Mouse (Mus musculus) lung, postnatal 25 days (tissue): ENCODE results near the gene Tmem140.

Experiments
- DNase-seq: peaks from one replicate; pipeline ENCODE4 v3.0.0; 2022; ENCODE audit warnings: low spot score

The Tmem140 gene

DNA sequence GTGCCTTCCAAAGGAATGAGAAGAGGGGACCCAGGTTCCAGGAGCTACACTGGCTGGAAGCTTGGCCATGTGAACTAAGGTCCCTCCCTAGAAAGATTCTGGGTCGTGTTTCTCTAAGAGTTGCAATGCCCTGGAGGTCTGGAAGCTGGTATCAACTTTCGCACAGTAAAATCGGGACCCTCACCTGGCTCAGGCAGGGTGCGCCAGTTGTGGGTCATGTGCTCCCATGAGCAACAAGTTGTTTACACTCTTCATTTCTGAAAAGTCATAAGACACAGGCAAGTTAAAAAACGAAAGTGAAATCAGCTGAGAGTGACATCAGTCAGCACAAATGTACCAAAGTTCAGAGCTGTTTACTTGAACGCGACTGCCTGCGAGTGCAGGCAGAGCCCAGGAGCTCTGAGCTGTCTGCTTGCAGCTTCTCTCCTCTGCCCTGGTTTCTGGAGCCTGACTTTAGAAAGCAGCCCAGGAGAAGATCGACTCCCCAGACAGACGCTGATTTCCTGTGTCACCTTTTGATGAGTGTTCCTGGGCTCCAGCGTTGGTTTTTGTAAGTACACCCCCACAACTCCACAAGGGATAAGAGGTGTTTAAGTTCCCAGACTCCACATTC is at the start of gene Tmem140:
Gene Tmem140 (plus strand): TSS at position 356 of the 613 bp plus-strand sequence.
- peak; percentile 87 for DNase-seq

DNA sequence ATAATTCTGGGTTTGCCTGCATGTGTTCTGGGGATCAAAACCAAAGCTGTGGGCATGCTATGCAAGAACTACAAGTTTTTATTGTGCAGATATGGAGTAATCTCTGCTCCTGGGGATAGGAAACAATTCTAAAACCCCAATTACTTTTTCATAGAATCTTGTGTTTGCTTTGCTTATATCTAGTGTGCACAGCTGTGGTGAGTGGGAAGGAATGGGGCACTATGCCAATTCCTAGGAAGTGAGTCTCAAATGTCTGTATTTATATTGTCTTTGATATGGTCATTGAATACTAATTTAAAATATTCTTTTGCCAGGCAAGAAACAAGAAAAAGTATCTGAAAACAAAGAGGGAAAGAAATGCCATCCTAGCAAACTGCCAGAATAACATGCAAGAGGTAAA is 38.5 kb upstream of the Tmem140 start:
- DNase-seq, result no peak

GRCm38 (mm10) chr6:34832352-34832751 is 30.6 kb upstream of the Tmem140 start:
- no peak for DNase-seq

- DNase-seq, result no peak
Observed at GRCm38 (mm10) chr6:34861546-34862053, 1.3 kb upstream of the Tmem140 start.

GRCm38 (mm10) chr6:34862381-34862780 is 565 bp upstream of the Tmem140 start:
- peak; percentile 61 for DNase-seq

- DNase-seq, result no peak
Observed at GRCm38 (mm10) chr6:34863786-34864514, 1.0 kb downstream of the Tmem140 start.

DNA sequence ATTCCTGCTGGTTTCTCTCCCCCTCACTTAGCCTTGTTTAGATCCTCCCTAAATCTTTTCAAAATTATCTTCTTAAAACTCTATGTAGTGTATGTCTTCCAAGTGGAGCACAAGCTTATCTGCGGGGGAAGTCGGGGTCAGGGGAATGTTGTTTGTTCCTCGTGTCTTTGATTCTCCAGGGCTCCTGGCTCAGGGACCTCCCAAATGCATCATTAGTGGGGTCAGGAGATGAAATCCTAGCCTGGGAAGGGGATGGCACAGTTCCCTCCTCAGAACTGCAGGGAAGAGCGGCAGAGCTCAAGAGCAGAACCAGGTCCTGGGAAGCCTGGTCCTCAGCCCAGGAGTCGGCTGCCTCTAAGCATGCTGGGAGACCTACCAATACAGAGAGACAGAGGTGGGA is 2.3 kb downstream of the Tmem140 start:
- no peak for DNase-seq

DNA sequence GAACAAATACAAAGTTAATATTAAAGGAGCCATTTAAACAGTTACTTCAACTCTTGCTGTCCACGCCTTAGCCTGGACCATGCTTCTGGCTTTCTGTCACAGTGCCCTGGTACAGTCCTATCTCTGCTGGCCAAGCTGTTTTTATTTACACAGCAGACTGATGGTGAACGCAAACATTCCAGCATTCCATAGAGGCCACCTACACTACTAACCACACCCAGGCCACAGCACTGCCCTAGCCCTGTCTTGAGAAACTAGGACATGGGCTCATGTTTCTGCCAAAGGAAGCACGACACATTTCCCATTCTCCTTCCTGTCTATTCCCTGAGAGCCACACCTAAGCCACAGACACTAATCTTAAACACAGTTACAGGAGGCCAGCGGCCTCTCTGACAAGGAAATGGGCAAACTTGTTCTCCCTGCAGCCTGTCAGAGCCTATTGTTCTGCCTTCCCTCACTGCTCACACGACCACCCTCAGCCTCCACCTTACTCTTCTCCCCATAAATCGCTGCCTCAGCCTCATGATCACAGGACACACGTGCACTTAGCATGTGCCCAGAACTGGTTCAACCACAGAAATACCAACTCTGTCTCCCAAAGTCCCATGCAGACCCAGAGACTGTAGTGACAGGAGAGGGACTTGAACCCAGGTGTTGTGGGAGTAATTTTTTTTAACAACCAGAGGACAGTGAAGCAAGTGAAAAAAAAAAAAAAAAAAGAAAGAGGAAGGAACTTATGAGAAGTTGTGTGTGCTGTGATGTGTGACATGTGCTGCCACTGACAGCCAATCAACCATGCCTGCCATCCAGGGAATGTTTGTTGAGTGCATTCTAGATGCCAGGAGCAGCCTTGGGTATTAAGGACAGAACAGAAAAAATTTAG is 3.0 kb downstream of the Tmem140 start:
- peak; percentile 86 for DNase-seq

- no peak for DNase-seq
Observed at GRCm38 (mm10) chr6:34866786-34867185, 3.8 kb downstream of the Tmem140 start.

DNA sequence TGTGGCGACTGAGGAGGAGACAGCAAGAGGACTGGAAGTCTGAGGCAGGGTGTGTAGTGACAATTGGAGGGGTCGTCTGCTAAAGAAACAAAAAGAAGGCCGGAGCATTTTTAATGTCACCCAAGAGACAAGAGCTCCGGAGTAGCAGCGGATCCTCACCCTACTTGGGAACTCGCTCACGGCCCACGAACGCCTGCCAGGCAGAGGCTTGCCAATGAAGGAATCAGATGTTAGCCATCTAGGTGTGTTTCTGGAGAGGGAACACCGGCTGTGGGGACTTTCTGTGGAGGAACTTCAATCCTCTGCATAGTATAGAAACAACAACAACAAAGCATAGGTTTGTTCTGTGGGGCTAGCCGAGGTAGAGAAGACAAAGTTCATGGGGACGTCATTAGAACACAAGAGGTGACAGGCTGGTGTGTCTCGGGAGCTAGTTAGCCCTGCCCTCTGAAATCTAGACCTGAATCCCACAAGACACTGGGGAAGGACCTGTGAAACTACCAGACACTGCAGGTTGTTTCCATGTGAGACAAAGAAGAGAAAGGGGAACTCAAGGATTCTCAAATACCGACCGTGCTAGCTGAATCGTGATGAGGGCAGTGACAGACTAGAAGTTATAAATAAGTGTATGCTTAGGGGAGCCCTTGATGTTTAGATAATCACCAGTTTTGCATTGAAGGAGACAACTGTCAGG is 4.5 kb downstream of the Tmem140 start:
- no peak for DNase-seq

DNA sequence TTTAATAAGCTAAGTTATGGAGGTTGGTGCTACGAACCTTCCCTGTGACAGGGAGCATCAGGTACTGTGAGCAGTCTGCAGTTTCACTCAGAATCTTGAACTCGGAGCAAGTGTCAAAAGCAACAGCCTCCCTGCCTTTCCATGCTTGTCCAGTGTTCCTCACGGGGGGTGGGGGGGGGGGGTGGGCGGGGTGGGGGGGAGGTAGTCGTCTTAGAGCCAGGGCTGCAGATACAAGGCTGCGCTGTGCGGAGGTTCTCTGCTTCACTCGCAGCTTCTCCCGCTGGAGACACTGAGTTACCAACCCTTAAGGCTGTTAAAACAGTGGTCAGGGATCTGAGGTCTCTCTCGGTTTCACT is 5.0 kb downstream of the Tmem140 start:
- DNase-seq, result no peak

DNA sequence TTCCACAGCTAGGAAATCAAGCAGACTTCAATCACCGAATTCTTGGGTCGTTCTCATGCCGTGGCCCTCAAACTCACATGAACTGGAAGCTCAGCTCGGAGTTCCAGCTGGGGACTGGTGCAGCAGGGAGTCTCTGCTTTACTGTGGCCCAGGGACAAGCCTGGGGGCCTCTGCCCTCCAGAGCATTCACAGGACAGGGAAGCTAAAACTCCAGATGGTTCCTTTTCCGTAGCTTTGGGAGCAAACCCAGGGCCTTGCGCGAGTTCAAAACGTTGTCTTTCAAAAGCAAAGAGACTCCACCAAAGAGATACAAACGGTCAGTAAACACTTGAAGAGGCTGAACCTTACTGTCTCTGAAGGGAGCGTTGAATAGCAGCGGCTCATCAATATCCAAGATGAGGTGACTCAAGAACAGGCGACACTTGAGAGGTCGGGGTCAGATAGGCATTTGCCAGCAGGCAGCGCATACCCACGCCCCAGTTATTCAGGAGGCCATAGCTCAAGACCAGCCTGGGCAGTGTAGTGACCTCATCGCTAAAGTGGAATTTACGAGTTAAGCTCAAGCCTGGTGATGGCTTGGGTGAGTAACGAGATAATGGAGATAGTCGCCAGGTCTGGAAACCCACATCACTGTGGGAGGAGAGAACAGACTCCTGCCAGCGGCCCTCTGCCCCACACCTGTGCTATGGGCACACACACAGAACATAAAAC is 5.7 kb downstream of the Tmem140 start:
- no peak for DNase-seq

- peak; percentile 67 for DNase-seq
Observed at GRCm38 (mm10) chr6:34869225-34869915, 6.4 kb downstream of the Tmem140 start.

- no peak for DNase-seq
Observed at GRCm38 (mm10) chr6:34870136-34870535, 7.2 kb downstream of the Tmem140 start.

DNA sequence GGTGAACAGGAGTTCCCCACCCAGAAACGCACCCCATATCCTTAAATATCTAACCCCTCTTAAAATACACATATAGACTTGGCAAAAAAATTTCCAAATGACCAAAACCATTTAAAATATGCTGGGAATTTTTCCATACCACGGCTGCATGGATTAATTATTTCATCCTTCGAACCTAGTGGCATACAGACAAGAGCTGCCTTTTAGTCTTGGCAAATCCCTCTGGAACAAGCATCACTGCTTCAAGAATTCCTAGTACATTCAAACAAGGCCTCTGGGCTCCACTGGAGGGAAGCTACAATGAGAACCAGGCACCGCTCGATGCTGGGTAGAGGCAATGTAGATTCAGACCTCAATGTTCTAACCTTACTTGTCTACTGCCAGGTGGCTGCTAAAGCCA is 7.8 kb downstream of the Tmem140 start:
- no peak for DNase-seq

DNA sequence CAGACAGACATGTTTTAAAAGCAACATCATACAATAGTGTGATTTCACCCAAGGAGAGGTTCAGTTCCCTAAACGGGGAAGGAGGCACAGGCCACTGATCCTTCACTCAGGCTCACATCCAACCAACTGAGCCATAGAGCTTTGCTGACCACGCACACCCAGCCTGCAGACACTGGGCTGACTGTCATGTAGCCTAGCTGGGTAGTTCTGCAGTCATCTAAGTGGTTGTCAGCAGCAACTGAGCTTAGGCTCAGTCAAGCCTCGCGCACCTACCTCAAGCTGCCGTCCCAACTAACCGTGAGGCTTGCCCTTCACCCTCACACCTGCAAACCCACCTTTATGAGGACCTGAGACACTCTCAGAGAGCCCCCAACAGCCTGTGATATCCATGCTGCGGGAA is 9.0 kb downstream of the Tmem140 start:
- no peak for DNase-seq

GRCm38 (mm10) chr6:34872871-34873270 is 9.9 kb downstream of the Tmem140 start:
- no peak for DNase-seq

- DNase-seq, result peak; percentile 72
Observed at GRCm38 (mm10) chr6:34874101-34874921, 11.4 kb downstream of the Tmem140 start.

- DNase-seq, result no peak
Observed at GRCm38 (mm10) chr6:34875268-34875761, 12.4 kb downstream of the Tmem140 start.
